Mouse (Mus musculus) gastrocnemius, adult 2 months (tissue): ENCODE measurements around the gene Snx29. TPM values are rescaled to one million over a fixed set of nuclear protein-coding genes. Genes with fewer than 3 reads are reported as not detected.

Experiments
- DNase-seq: peaks from one replicate; pipeline ENCODE4 v3.0.0; 2022
- H3K27ac ChIP-seq: fragments of 200-600 bp; 2 replicates; pipeline ENCODE4 v1.8.1; 2022; ENCODE audit warnings: mild to moderate bottlenecking
- H3K4me3 ChIP-seq: fragments of 200-600 bp; 2 replicates; pipeline ENCODE4 v1.8.1; 2022; ENCODE audit warnings: mild to moderate bottlenecking, moderate library complexity
- CTCF ChIP-seq: fragments of 200-600 bp; IDR thresholded peaks from 2 replicates; pipeline ENCODE4 v1.8.1; 2022; ENCODE audit warnings: antibody characterized with exemption, mild to moderate bottlenecking, moderate library complexity
- intact Hi-C: fragments of 180-260 bp; cut with DNase I; formaldehyde crosslinking; loops from one replicate; pipeline ENCODE4 v1.15.1; 2025
- total RNA-seq, 2 experiments: library from RNA; stranded (reverse); gene quantifications; 2 replicates each; pipeline ENCODE4 v1.2.3; 2021

The Snx29 gene
- total RNA-seq, 2 experiments from 2014 or later = 9.6 to 11.6 TPM

DNA sequence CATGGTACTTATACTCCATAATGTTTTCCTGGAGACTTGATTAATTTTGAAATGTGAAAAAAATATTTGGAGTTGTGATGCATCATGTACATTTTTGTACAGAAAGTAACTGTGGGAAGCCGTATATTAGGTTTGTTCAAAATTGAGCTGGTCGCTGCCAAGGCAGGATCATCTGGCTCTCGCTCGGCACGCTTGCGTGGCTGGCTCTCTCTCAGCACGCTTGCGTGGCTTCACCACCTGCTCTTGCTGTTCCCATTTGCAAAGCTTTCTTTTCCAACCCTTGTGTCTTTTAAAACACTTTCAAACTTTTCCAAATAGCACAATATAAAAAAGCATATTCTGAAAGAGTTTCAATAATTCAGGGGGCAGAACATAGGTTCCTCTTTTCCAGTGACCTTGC is 317.2 kb downstream of the Snx29 start:
- no peak overlapping the region for H3K27ac ChIP-seq
- intact Hi-C loops = no loop called here
- no peak overlapping the region for H3K4me3 ChIP-seq
- DNase-seq = no peak
- no peak for TF ChIP-seq CTCF

DNA sequence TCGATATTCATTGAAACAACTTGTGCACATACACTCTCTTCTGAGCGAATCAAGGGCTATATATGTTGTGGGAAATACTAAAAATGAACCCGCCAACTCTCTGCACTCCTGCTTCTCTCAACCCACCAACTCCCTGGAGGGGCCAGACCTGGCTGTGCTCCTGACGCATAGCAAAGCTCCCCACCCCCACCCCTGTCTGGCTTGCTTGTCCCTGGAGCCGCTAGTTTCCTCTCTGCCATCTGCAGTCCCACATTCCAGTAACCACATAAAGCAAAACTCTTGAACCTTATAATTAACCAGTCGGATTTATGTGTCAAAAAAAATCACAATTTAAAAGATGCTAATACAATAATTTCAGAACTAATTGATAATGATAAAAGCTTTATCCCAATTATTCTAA is 320.9 kb downstream of the Snx29 start:
- intact Hi-C loops = no loop called here
- H3K4me3 ChIP-seq = no peak overlapping the region
- no peak overlapping the region for H3K27ac ChIP-seq
- no peak for TF ChIP-seq CTCF
- DNase-seq = no peak

DNA sequence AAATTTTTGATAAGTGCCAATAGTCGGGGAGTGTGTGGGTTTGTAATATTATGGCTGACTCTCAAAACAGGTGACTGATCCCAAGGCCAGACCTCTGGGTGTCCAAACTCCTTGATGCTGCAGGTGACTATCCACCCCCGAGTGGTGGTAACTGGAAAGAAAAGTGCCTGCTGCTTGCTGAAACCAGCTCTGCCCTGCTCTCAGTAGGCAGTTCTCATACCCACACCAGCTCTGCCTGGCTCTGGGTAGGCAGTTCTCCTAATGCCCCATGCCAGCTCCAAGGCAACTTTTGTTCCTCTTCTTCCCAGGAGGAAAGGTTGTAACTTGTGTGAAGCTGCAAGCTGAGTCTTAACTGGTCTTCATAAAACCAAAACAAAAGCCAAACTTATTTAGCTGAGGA is 321.7 kb downstream of the Snx29 start:
- no peak overlapping the region for H3K4me3 ChIP-seq
- no peak for DNase-seq
- no peak overlapping the region for H3K27ac ChIP-seq
- TF ChIP-seq CTCF = no peak
- intact Hi-C loops = no loop called here

DNA sequence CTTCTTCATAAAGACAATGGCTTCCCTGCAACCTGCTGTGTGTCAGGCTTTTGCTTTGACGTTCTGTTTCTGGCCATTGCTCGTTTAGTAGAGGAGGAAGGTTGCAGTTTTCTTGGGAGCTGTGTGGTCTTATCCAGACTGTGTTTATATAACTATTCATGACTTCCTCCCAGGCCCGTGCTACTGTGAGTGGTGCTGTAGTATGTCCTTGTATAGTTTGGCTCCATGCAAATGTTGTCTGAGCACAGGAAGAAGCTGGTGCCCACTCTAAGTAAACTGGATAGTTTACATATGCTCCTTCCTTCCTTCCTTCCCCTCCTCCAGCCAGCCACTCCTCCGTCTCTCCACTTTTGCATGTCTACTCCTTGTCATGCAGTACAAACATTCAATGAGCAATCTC is 323.0 kb downstream of the Snx29 start:
- no peak overlapping the region for H3K27ac ChIP-seq
- no peak for TF ChIP-seq CTCF
- intact Hi-C loops = no loop called here
- H3K4me3 ChIP-seq = no peak overlapping the region
- no peak for DNase-seq

DNA sequence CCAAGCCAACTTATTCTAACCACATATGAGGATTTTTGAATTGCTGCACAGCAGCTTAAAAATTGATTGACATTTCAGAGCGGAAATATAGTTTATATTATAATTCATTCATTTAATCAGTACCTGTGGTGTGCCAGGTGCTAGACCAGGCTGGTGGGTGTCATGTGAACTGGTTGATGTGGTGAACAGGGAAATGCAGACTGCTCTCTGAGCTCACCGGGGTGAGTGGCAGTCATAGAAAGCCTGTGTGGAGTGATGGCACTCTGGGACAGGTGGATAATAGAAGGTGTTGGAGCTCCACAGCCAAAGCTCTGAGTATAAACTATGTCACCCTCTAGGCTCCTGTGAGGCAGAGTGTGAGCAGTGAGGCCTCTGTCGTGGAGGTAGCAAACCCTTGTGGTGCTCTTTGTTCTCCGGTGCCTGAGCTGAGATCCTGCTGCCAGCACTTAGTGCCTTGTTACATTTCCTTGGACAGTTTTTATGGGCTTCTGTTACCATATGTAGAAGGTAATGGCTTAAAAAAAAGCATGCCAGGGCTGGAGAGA is 324.1 kb downstream of the Snx29 start:
- no peak for TF ChIP-seq CTCF

DNA sequence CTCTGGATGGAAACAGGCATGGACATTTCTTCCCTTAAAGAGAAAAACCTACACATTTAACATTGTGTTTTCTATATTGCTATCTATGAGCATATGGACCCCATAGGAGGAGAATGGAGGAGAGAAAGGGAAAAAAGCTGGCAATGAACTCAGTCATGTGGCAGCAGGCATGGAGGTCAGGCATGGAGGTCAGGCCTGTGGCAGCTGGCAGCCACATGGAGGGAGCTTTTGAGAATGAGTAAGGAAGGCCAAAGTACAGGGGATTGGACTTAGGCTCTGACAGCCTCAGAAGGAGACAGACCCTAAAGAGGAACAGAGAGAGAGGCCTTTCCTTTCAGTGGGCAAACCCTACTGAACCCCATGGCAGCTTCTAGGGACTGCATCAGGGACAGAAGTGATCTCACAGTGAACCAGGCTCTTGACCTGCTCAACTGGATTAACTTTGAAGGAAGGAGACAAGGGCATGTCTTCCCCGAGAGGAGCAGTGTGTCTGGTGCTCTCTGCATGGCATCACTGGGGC is 325.5 kb downstream of the Snx29 start:
- no peak for DNase-seq
- no peak overlapping the region for H3K27ac ChIP-seq

More for the DNA sequence above, 324.1 kb downstream of the Snx29 start:
- intact Hi-C loops = no loop called here
- no peak for DNase-seq
- Histone ChIP-seq H3K27ac (no peak overlapping the region), H3K4me3 (no peak overlapping the region)

DNA sequence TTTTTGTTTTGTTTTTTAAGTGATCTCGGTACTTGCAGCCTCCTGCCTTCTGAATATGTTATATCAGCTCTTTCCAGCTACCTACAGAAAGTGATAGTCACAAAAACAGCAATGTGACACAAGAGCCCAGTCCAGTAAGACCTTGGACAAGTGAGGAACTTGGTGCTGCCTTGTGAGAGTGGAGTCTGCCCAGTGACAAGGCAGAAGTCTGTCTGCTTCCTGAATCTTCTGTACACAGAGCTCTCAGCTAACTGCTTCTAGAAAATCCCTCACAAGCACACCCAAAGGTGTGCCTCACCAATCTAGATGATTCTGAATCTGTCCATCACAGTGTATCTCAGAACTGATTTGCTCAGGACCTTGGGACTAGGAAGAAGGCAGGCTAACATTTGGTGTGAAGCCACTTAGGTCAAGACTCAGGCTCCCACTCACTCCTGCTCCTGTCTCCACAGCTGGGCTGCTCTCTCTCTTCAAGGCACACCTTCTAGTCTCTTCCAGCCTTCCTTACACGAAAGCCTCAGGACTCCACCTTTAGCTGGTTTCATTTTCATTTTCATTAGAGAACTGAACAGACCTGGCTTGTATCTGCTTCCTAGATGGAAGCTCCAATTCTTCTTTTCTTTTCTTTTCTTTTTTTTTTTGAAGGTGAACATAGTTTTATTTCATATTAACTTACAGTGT is 330.1 kb downstream of the Snx29 start:
- Histone ChIP-seq H3K27ac (no peak overlapping the region), H3K4me3 (no peak overlapping the region)
- intact Hi-C loops = no loop called here
- TF ChIP-seq CTCF = no peak
- no peak for DNase-seq

More for the DNA sequence above, 325.5 kb downstream of the Snx29 start:
- no peak for TF ChIP-seq CTCF
- no peak overlapping the region for H3K4me3 ChIP-seq
- intact Hi-C loops = no loop called here

DNA sequence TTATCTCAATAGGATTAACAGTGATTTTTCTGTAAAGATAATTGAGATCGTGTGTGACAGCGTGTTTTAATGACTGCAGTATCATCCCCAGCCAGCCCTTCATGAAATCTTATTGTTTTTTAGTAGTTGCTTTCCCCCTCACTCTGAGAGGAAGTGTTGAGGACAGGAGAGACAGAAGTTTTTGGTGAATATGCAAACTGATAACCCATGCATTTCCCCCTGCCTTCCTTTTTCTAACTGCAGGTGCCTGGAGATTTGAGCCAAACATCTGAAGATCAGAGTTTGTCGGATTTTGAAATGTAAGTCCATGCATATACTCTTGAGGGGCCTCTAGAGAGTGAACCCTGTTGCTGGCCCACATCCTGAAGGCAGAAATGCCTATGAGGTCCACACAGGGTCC is 333.2 kb downstream of the Snx29 start:
- TF ChIP-seq CTCF = no peak
- intact Hi-C loops = no loop called here
- no peak overlapping the region for H3K4me3 ChIP-seq

DNA sequence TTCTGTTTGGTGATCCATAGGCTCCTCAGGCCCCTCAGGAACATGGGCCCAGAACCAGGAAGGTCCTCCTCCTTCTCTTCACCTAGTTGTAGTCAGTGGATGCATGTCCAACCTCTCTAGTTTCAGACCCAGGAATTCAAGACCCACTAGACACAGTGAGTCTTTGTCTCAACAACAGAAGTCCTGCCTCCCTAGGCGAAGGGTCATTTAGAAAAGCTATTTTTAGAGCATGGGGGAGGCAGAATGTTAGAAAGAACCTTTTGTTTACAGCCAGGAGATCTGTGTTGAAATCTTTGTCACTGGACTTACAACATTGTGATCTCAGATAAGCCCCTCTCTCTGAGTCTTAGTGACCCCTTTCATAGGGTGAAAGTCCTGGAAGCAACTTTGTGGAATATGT is 334.4 kb downstream of the Snx29 start:
- TF ChIP-seq CTCF = no peak
- H3K27ac ChIP-seq = no peak overlapping the region
- DNase-seq = no peak
- intact Hi-C loops = no loop called here
- no peak overlapping the region for H3K4me3 ChIP-seq

More for the DNA sequence above, 333.2 kb downstream of the Snx29 start:
- no peak overlapping the region for H3K27ac ChIP-seq
- no peak for DNase-seq

DNA sequence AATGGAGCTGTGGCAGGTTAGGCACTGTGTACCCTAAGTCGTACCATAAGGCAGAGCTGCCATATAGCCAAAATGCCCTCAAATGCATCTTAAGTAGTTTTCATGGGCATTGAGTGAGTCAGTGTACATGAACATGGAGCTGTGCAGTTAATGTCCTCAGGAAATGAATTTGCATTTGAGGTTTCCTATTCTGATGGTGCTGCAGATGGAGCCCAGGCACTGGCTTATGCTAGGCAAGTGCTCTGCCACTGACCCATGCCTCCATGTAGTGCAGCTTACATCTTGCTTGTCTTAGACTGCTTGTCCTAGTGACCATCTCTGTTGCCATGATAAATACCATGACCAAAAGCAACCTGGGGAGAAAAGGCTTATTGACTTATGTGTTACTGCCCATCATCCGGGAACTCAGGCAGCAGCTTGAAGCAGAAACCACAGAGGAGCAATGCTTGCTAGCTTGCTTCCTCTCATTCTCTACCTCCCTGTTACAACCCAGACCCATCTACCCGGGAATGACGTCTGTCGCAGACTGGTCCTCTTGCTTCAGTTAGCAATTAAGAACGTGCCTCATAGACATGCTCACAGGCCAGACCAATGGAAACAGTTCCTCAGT is 336.5 kb downstream of the Snx29 start:
- TF ChIP-seq CTCF = no peak
- intact Hi-C loops = no loop called here
- Histone ChIP-seq H3K4me3 (no peak overlapping the region), H3K27ac (no peak overlapping the region)
- no peak for DNase-seq

DNA sequence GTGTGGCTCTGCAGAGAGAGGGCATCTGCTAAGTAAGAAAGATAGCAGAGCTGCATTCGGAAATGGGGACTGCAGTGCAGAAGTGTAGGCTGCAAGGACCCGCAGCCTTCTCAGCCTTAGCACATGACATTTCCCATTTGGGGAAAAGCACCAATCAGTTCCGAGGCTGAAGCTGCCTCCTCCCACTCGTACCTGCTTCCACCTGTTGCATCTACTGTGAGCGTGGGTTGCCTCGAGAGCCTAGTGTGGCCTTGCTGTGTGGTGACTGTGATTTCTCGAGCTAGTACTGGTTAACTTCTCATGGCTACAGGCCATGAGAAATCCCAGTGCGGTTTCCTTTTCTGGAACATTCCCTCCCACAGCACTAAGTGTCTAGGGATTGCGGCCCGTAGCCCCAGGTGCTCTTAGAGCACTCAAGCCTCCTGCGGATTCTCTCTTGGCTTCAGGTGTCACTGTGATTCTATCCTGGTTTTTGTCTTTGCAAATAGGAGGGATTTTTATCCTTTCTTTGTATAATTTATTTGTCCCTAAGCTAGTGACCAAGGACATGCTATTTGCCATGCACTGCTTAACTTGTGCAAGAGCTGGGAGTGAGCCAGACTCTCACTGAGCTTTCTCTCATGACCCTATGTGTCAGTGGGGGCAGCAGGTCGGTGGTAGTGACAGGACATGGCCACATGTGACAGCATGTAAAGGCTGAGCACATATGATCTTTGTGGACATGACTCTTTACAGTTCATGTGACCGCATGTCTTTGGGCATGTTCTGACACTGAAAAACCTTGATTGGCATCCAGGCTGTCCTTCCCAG is 342.4 kb downstream of the Snx29 start:
- Histone ChIP-seq H3K27ac (no peak overlapping the region), H3K4me3 (no peak overlapping the region)
- intact Hi-C loops = no loop called here
- no peak for DNase-seq
- TF ChIP-seq CTCF = no peak

DNA sequence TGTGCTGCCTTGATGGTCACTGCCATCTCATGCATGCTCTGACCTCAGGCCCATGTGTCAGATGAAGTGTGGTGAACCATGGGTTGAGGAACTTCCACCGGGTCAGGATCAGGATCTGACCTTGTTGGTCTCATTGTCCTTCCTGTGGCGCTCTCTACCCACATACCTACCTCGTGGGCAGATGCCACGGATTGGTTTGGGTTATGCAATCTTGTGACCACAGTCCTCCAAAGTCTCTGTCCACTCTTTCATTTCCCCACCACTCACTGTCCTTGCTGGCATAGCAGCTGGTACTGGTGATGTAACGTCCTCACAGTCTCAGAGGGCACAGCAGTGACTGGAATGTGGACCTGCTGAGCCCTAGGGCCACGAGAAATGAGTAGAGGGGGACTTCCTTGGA is 343.2 kb downstream of the Snx29 start:
- DNase-seq = no peak
- H3K27ac ChIP-seq = no peak overlapping the region
- intact Hi-C loops = no loop called here
- no peak overlapping the region for H3K4me3 ChIP-seq
- no peak for TF ChIP-seq CTCF

DNA sequence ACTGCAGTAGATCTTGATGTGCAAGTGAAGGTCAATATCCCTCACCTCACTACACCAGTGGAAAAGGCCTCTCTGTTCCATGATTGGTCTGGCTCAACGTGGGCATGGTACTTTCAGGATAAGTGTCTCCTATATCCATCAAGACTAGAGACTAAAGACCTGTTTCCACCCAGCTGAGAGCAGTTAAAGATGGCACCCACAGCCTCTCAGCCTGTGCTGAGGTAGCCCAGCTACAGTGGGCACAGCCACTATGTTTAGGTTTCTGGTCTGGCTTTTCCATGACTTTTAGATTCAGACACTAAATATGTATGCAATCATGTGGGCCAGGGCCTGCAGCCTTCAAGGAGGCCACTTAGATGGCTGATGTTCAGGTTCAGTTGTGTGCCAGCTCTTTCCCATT is 345.7 kb downstream of the Snx29 start:
- DNase-seq = no peak
- Histone ChIP-seq H3K4me3 (no peak overlapping the region), H3K27ac (no peak overlapping the region)
- TF ChIP-seq CTCF = no peak
- intact Hi-C loops = no loop called here
